Mouse (Mus musculus): ENCODE measurements at regions not wholly inside any gene's neighbourhood (a gene's known extent, or its start where the extent isn't known, plus 50 kb on each side); places are given as distances from the start of the nearest gene placed in this dataset.

- no peak for DNase-seq
Observed at GRCm38 (mm10) chr10:6053207-6053606, 131.0 kb upstream of the Rgs17 start.

GRCm38 (mm10) chr10:6043358-6043757 lies 121.2 kb upstream of the Rgs17 start:
- DNase-seq: no peak

- DNase-seq: no peak
Observed at GRCm38 (mm10) chr10:6039771-6040170, 117.6 kb upstream of the Rgs17 start.

- DNase-seq: peak; percentile 15 to 69
Observed at GRCm38 (mm10) chr10:6035792-6036487, 113.7 kb upstream of the Rgs17 start.

- no peak for DNase-seq
Observed at GRCm38 (mm10) chr10:6032469-6032868, 110.3 kb upstream of the Rgs17 start.

- DNase-seq: no peak
Observed at GRCm38 (mm10) chr10:6027551-6027950, 105.4 kb upstream of the Rgs17 start.

GRCm38 (mm10) chr10:6026317-6026716 lies 104.1 kb upstream of the Rgs17 start:
- no peak for DNase-seq

- no peak for DNase-seq
Observed at GRCm38 (mm10) chr10:6022609-6023283, 100.5 kb upstream of the Rgs17 start.

- DNase-seq: no peak
Observed at GRCm38 (mm10) chr10:6020944-6021684, 98.9 kb upstream of the Rgs17 start.

- no peak for DNase-seq
Observed at GRCm38 (mm10) chr10:6013743-6014142, 91.5 kb upstream of the Rgs17 start.

GRCm38 (mm10) chr10:6011541-6011940 lies 89.3 kb upstream of the Rgs17 start:
- DNase-seq: no peak

- no peak for DNase-seq
Observed at GRCm38 (mm10) chr10:6011029-6011428, 88.8 kb upstream of the Rgs17 start.

GRCm38 (mm10) chr10:6007238-6007972 lies 85.2 kb upstream of the Rgs17 start:
- DNase-seq: no peak

GRCm38 (mm10) chr10:5981433-5981832 lies 59.2 kb upstream of the Rgs17 start:
- no peak for DNase-seq

- no peak for DNase-seq
Observed at GRCm38 (mm10) chr10:5978534-5978933, 56.3 kb upstream of the Rgs17 start.

Data from kidney, adult 8-10 months (tissue).